Mouse (Mus musculus) heart, postnatal 0 days (tissue): ENCODE data around the gene Lrrc20.

Experiments used
- CTCF ChIP-seq: IDR thresholded peaks from 2 replicates; pipeline ENCODE4 v1.5.1; 2016; ENCODE audit warnings: antibody characterized with exemption, control low read depth, low read depth
- EP300 ChIP-seq: IDR thresholded peaks from 2 replicates; pipeline ENCODE4 v1.6.1; 2016; ENCODE audit warnings: antibody characterized with exemption, low read depth

DNA sequence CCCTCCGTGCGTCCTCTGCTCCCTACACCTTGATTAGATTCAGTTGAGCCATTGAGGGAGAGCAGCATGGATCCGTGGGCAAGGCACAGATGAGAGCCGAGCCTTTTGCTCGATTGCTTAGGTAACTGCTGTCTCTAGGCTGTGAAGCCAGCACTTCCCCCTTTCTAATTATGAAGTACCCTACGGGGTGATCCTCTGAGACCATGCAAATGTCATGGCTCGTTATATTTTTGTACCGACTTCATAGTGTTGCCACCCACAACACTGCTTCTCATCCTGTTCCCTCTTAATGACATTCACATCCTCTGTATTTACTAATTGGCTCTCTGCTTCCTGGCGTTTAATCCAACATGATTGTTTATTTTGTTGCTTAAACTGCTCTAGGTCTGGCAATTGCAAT lies 146.1 kb downstream of the Lrrc20 start:
- TF ChIP-seq CTCF: no peak
- no peak for TF ChIP-seq EP300
